Mouse (Mus musculus) retina, adult 2 months (tissue): ENCODE results near the gene Dtx4.

Source experiments
- DNase-seq: peaks from one replicate; pipeline ENCODE4 v3.0.0-alpha.2; 2012; ENCODE audit warnings: low read depth, low spot score

Gene Dtx4

GRCm38 (mm10) chr19:12467436-12467835 lies 33.8 kb downstream of the Dtx4 start:
- no peak for DNase-seq

- peak; percentile 37 for DNase-seq
Measured at GRCm38 (mm10) chr19:12466204-12466603, 35.0 kb downstream of the Dtx4 start.

DNA sequence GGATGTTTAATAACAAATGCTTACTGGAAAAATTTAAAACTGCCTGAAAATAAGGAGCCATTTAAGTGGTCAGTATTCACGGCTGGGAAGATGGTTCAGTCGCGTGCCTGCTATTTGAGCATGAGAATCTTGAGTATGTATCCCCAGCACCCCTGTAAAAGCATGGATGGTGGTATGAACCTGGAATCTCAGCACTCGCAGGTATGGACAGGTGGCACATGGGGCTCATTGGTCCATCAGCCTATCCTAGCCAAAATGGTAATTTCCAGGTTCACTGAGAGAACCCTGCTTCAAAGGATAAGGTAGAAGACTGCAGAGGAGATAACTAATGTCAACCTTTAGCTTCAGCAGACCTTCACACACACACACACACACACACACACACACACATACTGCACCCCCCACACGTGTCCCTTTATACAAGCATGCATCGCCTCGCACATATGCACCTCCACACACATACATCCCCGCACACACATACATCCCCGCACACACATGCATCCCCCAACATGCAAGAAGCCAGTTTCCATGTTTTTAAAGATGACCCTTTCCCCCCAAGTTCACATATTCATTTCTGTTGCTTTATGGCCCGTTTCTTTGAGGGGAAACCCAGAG lies 35.6 kb downstream of the Dtx4 start:
- DNase-seq = no peak

DNA sequence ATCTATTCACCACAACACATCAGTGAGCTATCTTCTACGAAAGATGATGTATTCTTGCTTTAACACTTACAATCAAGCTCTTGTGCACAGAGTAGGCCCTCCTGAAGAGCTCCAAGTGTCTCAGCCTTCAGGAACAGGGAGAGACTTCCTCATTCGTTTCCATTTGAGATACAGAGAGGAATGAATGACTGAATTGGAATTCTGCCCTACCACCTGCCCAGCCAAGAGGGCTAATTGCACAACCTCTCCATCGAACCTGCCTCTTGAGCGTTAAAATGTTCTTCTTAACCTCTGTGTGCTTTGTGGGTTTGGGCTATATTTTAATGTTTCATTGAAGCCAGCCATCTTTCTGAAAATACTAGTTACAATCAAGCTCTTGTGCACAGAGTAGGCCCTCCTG lies 36.6 kb downstream of the Dtx4 start:
- no peak for DNase-seq

DNA sequence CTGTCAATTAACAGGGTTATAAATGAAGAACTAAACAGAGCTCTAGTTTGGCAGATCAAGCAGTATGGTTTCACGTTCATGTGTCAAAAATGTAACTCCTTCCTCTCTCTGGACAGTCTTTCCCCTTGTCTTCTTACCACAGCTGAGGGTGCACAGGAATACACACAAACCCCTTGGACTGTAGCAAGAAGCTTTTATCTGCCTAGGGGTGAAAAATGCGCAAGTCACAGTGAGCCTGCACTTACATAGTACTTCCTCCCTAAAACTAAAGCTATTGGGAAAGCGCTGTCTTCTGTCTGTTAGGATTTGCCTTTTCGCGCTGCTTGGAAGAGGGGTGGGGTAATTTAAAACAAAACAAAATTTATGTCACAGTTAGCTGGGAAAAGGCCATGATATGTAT lies 37.1 kb downstream of the Dtx4 start:
- no peak for DNase-seq

DNA sequence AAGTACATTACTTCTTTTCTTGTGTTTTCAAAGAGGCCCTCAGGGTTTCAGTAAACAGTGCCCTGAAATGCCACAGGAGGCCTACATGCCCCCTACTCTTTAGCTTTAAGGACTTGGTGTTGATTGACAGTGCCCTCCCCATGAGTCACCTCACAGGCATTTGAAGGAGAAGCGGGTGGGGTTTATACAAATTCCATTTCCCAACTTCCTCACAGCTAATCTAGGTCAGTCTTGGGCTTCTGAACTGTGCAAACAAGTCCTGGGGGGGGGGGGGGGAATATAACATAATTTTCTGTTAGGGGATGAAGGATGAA lies 37.6 kb downstream of the Dtx4 start:
- no peak for DNase-seq

GRCm38 (mm10) chr19:12462851-12463721 lies 38.2 kb downstream of the Dtx4 start:
- no peak for DNase-seq

- no peak for DNase-seq
Measured at GRCm38 (mm10) chr19:12460282-12461249, 40.7 kb downstream of the Dtx4 start, which contains the start of gene Mpeg1. TSS of gene Mpeg1 (plus strand) at chr19:12460779.

GRCm38 (mm10) chr19:12459516-12459915 lies 41.7 kb downstream of the Dtx4 start:
- no peak for DNase-seq

DNA sequence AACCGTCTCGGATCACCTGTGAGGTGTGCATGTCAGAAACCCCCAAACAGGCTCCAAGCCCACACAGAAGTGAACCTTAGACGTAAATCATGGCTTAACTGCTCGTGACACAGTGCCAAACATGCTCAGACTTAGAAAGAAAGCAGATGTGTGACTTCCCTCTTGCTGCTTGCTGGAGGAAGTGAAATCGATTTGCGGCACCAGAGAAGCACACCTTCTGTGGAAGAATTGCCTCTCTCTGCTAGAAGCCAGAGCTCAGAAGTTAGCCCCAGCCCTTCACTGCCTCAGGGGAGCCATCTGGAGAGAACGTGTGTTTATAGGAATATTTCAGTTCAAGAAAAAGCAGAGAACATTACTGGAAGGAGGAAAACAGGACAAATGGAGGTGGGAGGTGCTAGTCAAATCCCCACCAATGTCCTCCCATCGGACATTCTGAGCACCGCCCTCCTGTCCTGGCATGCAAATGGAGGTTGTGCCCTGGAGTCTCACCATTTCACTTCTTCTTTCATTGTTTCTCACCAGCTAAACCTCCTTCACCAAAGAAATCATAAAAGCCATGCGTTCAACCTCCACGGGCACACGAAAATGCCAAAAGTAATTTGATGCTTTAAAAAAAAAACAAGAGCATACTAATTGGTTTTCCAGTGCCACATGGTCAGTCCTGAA lies 43.7 kb downstream of the Dtx4 start:
- DNase-seq = no peak

DNA sequence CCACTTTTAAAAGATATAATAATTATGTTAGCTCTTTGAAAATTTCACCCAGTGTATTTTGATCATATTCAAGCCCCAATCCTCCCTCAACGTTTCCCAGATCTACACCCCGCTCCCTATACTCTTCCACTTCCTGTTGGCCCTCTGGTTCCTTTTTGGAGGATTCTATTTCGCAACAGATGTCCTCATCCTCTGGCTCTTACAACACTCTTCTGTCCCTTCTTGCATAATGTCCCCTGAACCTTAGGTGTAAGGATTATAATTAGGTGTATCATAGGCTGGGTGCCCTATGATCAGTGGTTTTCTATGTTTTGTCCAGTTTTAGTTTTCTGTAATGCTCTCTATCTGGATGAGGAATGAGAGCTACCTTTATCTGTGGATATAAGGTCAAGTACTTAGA lies 56.2 kb downstream of the Dtx4 start:
- no peak for DNase-seq

- DNase-seq = no peak
Measured at GRCm38 (mm10) chr19:12442560-12442959, 58.7 kb downstream of the Dtx4 start.

DNA sequence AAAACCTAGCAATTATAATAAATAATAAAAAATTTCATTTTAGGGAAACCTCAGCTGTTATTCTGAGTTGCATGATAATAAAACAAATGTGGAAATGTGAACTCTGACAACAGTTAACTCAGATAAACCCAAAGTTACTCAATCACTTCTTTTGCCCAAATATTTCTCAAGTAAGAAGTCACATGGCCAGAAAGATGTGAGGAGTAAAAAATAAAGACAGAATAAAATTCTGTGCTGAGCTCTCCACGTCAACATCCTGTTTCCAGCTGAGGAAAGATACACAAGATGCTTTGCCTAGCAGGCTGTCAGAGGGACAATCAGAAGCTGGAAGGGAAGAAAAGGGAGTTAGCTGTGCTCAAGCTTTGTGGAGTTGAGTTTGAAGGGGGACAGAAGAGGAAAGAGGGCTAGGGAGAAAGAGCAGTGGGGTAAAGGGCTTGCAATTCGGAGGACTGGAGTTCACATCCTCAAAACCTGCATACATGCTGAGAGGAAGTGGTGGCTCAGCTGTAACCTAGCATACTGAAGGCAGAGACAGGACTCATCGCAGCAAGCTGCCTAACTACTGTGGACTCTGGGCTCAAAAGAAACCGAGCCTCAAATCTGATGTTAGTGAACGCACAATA lies 61.0 kb downstream of the Dtx4 start:
- no peak for DNase-seq

- DNase-seq = no peak
Measured at GRCm38 (mm10) chr19:12439581-12439980, 61.7 kb downstream of the Dtx4 start.

DNA sequence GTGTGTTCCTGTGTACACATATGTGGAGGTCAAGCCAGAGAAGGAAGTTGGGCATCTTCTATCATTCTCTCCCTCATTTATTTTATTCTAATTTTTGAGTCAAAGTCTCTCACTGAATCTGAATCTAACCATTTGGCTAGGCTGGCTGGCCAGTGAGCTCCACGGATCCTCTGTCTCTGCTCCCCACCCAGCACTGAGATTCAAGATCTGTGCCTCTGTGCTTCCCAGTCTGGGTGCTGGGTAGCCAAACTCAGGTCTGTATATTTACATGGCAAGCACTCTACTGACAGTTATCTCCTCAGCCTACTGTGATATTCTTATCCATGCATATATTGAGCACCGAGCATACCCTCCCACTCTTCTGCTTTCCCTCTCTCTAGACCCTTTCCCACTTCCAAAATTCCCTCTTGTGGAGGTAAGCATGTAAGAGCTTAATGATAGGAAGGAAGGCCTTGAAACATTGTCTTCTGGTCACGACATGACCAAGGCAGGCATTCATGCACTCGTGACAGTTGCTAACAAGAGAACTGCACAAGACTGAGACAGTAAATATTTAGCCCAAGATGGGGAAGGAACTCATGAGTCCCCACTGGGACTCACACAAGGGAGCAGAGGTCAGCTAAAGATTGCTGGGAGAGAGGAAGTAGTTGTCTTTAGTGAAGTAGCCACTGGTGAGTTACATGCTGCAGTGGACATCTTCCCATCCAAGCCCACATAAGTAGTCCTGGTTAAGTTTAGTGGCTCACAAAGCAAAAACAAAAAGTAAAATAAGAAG lies 65.3 kb downstream of the Dtx4 start:
- DNase-seq = no peak

GRCm38 (mm10) chr19:12435011-12435416 lies 66.2 kb downstream of the Dtx4 start:
- DNase-seq = no peak

DNA sequence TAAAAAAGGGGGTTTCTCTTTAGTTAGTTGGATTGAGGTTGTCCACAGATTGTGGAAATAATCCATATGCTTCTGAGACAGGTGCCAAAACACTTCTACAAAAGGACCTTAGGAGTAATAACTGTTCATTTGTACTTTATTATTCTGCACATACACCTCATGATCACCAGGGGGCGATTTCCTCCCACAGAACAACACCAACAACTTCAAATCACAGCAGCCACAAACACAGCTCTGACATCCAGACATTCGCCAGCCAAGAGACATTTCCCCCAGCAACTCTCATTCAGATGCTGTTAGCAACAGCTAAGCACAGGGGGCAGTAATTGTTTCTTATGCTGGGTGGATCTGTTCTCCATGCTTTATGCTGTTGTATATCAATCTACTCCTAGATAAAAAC lies 68.2 kb downstream of the Dtx4 start:
- DNase-seq = peak; percentile 8

DNA sequence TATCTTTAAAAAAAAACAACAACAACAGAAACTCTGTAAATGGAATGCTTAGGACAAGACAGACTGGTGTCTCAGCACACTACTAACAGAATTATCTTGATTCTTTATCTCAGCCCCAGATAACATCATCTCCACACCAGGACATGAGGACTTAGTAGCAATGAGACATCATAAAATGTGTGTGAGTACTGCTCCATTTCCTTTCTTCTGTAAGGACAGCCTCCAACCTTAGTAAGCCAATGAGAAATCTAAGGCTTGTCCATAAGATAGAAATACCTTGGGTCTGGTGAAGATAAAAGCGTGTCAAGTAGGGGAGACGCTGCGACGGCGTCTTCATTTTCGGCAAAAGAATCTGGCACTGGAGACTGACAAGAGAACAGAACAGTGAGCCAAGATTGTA lies 73.6 kb downstream of the Dtx4 start, which contains the start of gene Pfpl:
TSS of gene Pfpl (plus strand) at position 301 of the 400 bp plus-strand sequence.
- DNase-seq = no peak

DNA sequence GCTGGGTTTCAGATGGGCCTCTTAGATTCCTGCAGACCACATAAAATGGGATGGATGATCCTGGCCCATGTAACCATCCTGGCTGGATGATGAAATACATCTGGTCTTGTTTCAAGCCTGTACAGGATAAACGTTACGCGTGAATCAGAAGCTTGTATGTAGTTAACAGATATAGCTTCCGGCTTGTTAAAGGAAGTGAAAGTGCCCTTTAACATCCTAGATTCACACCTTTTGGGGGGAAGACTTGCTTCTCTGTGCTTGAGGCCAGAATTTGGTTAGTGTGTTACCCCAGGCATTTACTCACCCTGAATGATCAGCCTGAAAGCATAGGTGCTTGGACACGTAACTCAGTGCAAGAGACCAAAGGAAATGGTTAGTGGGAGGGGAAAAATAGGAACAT lies 74.2 kb downstream of the Dtx4 start:
- DNase-seq = no peak

GRCm38 (mm10) chr19:12421680-12422079 lies 79.6 kb downstream of the Dtx4 start:
- no peak for DNase-seq
